ENCODE assay signal across 10 mouse cellular contexts in genomic region chr19:14871178-14871867, GRCm38 (mm10).
DNase-seq lines count a peak whose midpoint lies in the region; ATAC-seq and TF ChIP-seq lines count a peak whose summit lies in the region.
"Had no signal": no experiment of that assay in that cellular context is flagged by ENCODE, and none has a peak within 500 bp of the region (broad histone marks: within the 10 kb centered on the region; RNA-seq: fewer than 3 reads in every experiment).

No protein-coding gene starts in this region.

- H3K27me3 ChIP-seq in CH12.LX (replicated peaks) = no peaks in the 10 kb centered on the region
- H3K27me3 ChIP-seq in forebrain, embryonic 15.5 days = 0 out of 2 replicates have a peak, but pooled peaks cover 5% of the 10 kb centered on the region
- H3K27me3 ChIP-seq in midbrain, embryonic 13.5 days = peaks cover 15% of the 10 kb centered on the region; the same call in 1 of the 2 replicates
- H3K27me3 ChIP-seq: heart, embryonic 15.5 days; stomach, embryonic 15.5 days had no signal

- no peak overlapping the region; the same call in 1 of the 2 replicates for H3K4me2 ChIP-seq in CH12.LX (ENCODE audit: insufficient read depth, low read depth, poor library complexity, severe bottlenecking)
- no peak overlapping the region for H3K4me2 ChIP-seq in forebrain, embryonic 15.5 days (replicated peaks)
- H3K4me2 ChIP-seq in midbrain, embryonic 13.5 days (replicated peaks) = no peak overlapping the region
- H3K4me2 ChIP-seq: heart, embryonic 15.5 days; stomach, embryonic 15.5 days had no signal

- H3K4me1 ChIP-seq in CH12.LX (ENCODE audit: control insufficient read depth in 1 of 2, insufficient read depth in 2 of 2) = peaks cover 9 to 20% of the 10 kb centered on the region in 2 experiments
- H3K4me1 ChIP-seq in forebrain, embryonic 15.5 days = peaks cover 10% of the 10 kb centered on the region
- peaks cover 13% of the 10 kb centered on the region for H3K4me1 ChIP-seq in midbrain, embryonic 13.5 days (replicated peaks)
- H3K4me1 ChIP-seq: stomach, embryonic 15.5 days had no signal

- TF ChIP-seq POLR2A in CH12.LX (IDR thresholded peaks at IDR 0.05; ENCODE audit: low read depth, low read length) = no peak

- 8% methylated on average over 7 of the region's 7 CpGs for WGBS in forebrain, embryonic 15.5 days
- WGBS in midbrain, embryonic 13.5 days = 4% methylated on average over 7 of the region's 7 CpGs

- no peaks in the 10 kb centered on the region for H3K36me3 ChIP-seq in CH12.LX (replicated peaks in 1 of 2; ENCODE audit: control insufficient read depth in 1 of 2, insufficient read depth in 1 of 2, low read length in 1 of 2)
- no peaks in the 10 kb centered on the region for H3K36me3 ChIP-seq in forebrain, embryonic 15.5 days
- no peaks in the 10 kb centered on the region for H3K36me3 ChIP-seq in midbrain, embryonic 13.5 days
- H3K36me3 ChIP-seq: heart, embryonic 15.5 days; stomach, embryonic 15.5 days had no signal

- ATAC-seq in frontal cortex, adult (ENCODE audit: low TSS enrichment) = peak; percentile 97
- ATAC-seq in forebrain, embryonic 15.5 days (replicated peaks) = peak; percentile 80
- ATAC-seq in midbrain, embryonic 13.5 days = peak; percentile 98

- TF ChIP-seq EP300 in CH12.LX (IDR thresholded peaks at IDR 0.05; ENCODE audit: low read length) = peak; percentile 49; the same call in 1 of the 2 replicates

- no peaks in the 10 kb centered on the region for H3K79me2 ChIP-seq in CH12.LX (replicated peaks; ENCODE audit: control insufficient read depth, extremely low read depth, insufficient read depth, poor library complexity, severe bottlenecking)

- no peak for TF ChIP-seq RAD21 in CH12.LX (IDR thresholded peaks at IDR 0.05; ENCODE audit: low read depth, low read length)

- H3K9ac ChIP-seq in CH12.LX (ENCODE audit: insufficient read depth, low read depth) = no peak overlapping the region
- no peak overlapping the region for H3K9ac ChIP-seq in forebrain, embryonic 15.5 days (replicated peaks)
- no peak overlapping the region for H3K9ac ChIP-seq in midbrain, embryonic 13.5 days (replicated peaks)
- H3K9ac ChIP-seq: heart, embryonic 15.5 days; stomach, embryonic 15.5 days had no signal

- no peak overlapping the region for H3K27ac ChIP-seq in CH12.LX (ENCODE audit: insufficient read depth, low read depth)
- H3K27ac ChIP-seq in forebrain, embryonic 15.5 days (replicated peaks) = no peak overlapping the region
- 0 out of 2 replicates have a peak overlapping the region, but pooled peaks have one; percentile 47 for H3K27ac ChIP-seq in midbrain, embryonic 13.5 days
- H3K27ac ChIP-seq: heart, embryonic 15.5 days; stomach, embryonic 15.5 days had no signal

- in situ Hi-C loops in CH12.LX (cut with MboI; ENCODE audit: low pct_ligation_motif_present, low pct_unique_long_range_greater_than_20kb, low sequenced_read_pairs) = no loop called here

- no peak for DNase-seq in frontal cortex, postnatal 36 days (ENCODE audit: low spot score in 2 of 2)
- DNase-seq in CH12.LX (ENCODE audit: extremely low read depth) = peak; percentile 63
- DNase-seq in cerebellum, postnatal 36 days = no peak
- DNase-seq in cerebellum, postnatal 14 days = no peak
- no peak for DNase-seq in gastrocnemius, postnatal 10 days

- dilution Hi-C loops in CH12.LX (cut with MboI; ENCODE audit: extremely low pct_ligation_motif_present, extremely low pct_unique_long_range_greater_than_20kb, low sequenced_read_pairs) = no loop called here

- TF ChIP-seq CTCF in CH12.LX (conservative IDR thresholded peaks at IDR 0.05 in 1 of 2, IDR thresholded peaks at IDR 0.05 in 1 of 2; ENCODE audit: low read depth in 2 of 2, low read length in 2 of 2) = no peak

- no peak overlapping the region for H3K4me3 ChIP-seq in CH12.LX (replicated peaks in 1 of 3; ENCODE audit: low read depth in 2 of 3, low read length in 2 of 3, poor library complexity in 1 of 3)
- no peak overlapping the region for H3K4me3 ChIP-seq in forebrain, embryonic 15.5 days
- H3K4me3 ChIP-seq in midbrain, embryonic 13.5 days (replicated peaks) = no peak overlapping the region
- H3K4me3 ChIP-seq: heart, embryonic 15.5 days; stomach, embryonic 15.5 days had no signal

- no peaks in the 10 kb centered on the region for H3K9me3 ChIP-seq in CH12.LX (replicated peaks; ENCODE audit: low read length)
- H3K9me3 ChIP-seq in forebrain, embryonic 15.5 days = no peaks in the 10 kb centered on the region
- H3K9me3 ChIP-seq in midbrain, embryonic 13.5 days = no peaks in the 10 kb centered on the region
- H3K9me3 ChIP-seq: heart, embryonic 15.5 days; stomach, embryonic 15.5 days had no signal

TF ChIP-seq in CH12.LX, 34 proteins besides CTCF, POLR2A, EP300 and RAD21:
- TF ChIP-seq BHLHE40 (IDR thresholded peaks at IDR 0.05; ENCODE audit: low read depth, low read length) (0 out of 2 replicates have a peak, but pooled peaks have one; percentile 15), SIN3A (IDR thresholded peaks at IDR 0.05; ENCODE audit: low read length) (no peak), MAZ (IDR thresholded peaks at IDR 0.05; ENCODE audit: low read depth, low read length) (no peak), RCOR1 (conservative IDR thresholded peaks at IDR 0.05; ENCODE audit: low read depth, low read length) (0 out of 2 replicates have a peak, but pooled peaks have one; percentile 44), JUN (IDR thresholded peaks at IDR 0.05; ENCODE audit: insufficient read depth, low read depth, low read length) (0 out of 2 replicates have a peak, but pooled peaks have one; percentile 22), NELFE (IDR thresholded peaks at IDR 0.05; ENCODE audit: low read depth, low read length) (no peak), SMC3 (IDR thresholded peaks at IDR 0.05; ENCODE audit: low read depth, low read length) (no peak), JUND (conservative IDR thresholded peaks at IDR 0.05; ENCODE audit: low read depth, low read length) (no peak), ETS1 (conservative IDR thresholded peaks at IDR 0.05; ENCODE audit: low read depth, low read length) (peak; percentile 17; the same call in 1 of the 2 replicates), ZMIZ1 (IDR thresholded peaks at IDR 0.05; ENCODE audit: low read depth, low read length) (no peak), USF2 (conservative IDR thresholded peaks at IDR 0.05; ENCODE audit: low read depth, low read length) (no peak), MAFK (IDR thresholded peaks at IDR 0.05; ENCODE audit: insufficient replicate concordance, low read length) (peak; percentile 82), UBTF (IDR thresholded peaks at IDR 0.05; ENCODE audit: low read depth, low read length) (no peak), ZC3H11A (IDR thresholded peaks at IDR 0.05; ENCODE audit: low read depth, low read length) (no peak), USF1 (IDR thresholded peaks at IDR 0.05; ENCODE audit: low read depth, low read length) (no peak), MEF2A (IDR thresholded peaks at IDR 0.05; ENCODE audit: borderline replicate concordance, low read depth, low read length) (peak; percentile 38; the same call in 1 of the 2 replicates), E2F4 (IDR thresholded peaks at IDR 0.05; ENCODE audit: insufficient replicate concordance, low read depth, low read length) (no peak), POLR2AphosphoS2 (IDR thresholded peaks at IDR 0.05; ENCODE audit: low read depth, low read length) (no peak), IRF4 (IDR thresholded peaks at IDR 0.05; ENCODE audit: low read depth, low read length) (no peak), MXI1 (IDR thresholded peaks at IDR 0.05; ENCODE audit: low read depth, low read length) (no peak), HCFC1 (IDR thresholded peaks at IDR 0.05; ENCODE audit: low read depth, low read length) (no peak), PAX5 (IDR thresholded peaks at IDR 0.05; ENCODE audit: low read length) (no peak), TBP (conservative IDR thresholded peaks at IDR 0.05; ENCODE audit: low read depth, low read length) (no peak), NRF1 (IDR thresholded peaks at IDR 0.05; ENCODE audit: low read depth, low read length) (no peak)
